Mouse (Mus musculus) heart, adult 2 months (tissue): ENCODE data around the gene Smurf1.

ENCODE experiments used
- CTCF ChIP-seq: fragments of 200-600 bp; IDR thresholded peaks from 2 replicates; pipeline ENCODE4 v1.8.1; 2022; ENCODE audit warnings: antibody characterized with exemption, mild to moderate bottlenecking, moderate library complexity
- POLR2A ChIP-seq: fragments of 200-500 bp; IDR thresholded peaks from 2 replicates; pipeline ENCODE4 v1.6.1; 2011; ENCODE audit warnings: mild to moderate bottlenecking, low read depth, low read length, control low read depth; ENCODE audit not compliant: insufficient read depth

DNA sequence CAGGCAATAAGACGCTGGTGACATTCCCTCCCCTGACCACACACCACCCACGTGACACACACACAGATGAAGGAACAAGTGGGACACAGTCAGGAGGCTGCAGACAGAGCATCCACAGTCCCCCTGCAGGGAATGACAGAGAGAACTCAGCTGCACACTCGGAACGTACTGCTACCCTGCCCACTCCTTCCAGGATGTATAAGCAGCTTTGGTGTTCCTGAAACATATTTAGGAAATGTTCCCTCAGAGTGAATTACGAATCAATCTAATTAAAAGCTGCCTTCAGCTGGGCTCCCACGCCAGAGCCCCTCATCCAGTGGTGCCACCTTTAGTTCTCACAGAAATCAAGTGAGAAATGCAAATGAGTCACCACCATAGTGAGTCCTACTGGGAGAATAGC, 42.3 kb downstream of the Smurf1 start:
- no peak for TF ChIP-seq POLR2A
- TF ChIP-seq CTCF: no peak
